Mouse (Mus musculus) E14TG2a.4 (cell line): ENCODE measurements around the gene Selenbp2.

Experiments used
- CTCF ChIP-seq: conservative IDR thresholded peaks from 2 replicates; pipeline ENCODE4 v1.5.1; 2014; ENCODE audit warnings: low read length
- NANOG ChIP-seq: IDR thresholded peaks from 2 replicates; pipeline ENCODE4 v1.6.1; 2014; ENCODE audit warnings: borderline replicate concordance, low read length, mixed read lengths
- POU5F1 ChIP-seq: IDR thresholded peaks from 2 replicates; pipeline ENCODE4 v1.6.1; 2014; ENCODE audit warnings: low read length, borderline replicate concordance

DNA sequence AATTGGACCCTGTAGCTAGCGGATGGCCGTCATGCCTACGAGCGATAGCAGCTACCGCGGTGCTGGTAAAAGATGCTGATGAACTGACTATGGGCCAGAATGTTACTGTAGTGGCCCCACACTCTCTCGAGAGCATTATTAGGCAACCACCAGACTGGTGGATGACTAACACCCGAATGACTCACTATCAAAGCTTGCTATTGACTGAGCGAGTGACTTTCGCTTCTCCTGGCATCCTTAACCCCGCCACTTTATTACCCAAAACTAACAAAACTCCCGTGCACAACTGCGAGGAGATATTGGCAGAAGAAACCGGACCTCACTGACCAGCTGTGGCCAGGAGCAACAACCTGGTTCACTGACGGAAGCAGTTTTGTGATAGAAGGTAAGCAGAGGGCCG is 12.6 kb upstream of the Selenbp2 start:
- TF ChIP-seq CTCF = no peak
- TF ChIP-seq NANOG = no peak
- no peak for TF ChIP-seq POU5F1
